In the genomic region with DNA sequence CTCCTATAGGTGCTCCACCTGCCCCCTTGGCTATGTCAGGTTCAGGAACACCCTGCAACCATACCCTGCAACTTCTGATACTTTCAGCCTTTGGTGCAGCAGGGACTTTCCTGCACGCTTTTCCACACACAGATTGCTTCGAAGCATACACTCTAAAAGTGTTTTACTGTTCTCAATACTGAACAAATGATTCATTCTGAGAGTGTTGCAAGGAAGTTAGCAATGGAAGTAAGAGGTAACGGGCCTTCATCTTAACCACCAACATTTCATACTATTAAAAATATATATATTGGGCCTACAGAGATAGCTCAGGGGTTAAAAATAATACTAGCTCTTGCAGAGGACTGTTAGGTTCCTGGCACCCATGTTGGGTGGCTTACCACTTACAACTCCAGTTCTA, we compare ENCODE assay signal across 16 mouse cellular contexts. TPM values are rescaled to one million over a fixed set of nuclear protein-coding genes. Genes with fewer than 3 reads are reported as not detected.
"Had no signal": no experiment of that assay in that cellular context is flagged by ENCODE, and none has a peak within 500 bp of the region (broad histone marks: within the 10 kb centered on the region; RNA-seq: fewer than 3 reads in every experiment).

No protein-coding gene starts in this region.

- DNase-seq: retina, postnatal 1 day; right cerebral cortex, adult 18-20 months; right cerebral cortex, postnatal 14 days; right cerebral cortex, postnatal 25 days; right cerebral cortex, postnatal 4 days; spleen, adult 18-20 months; thymus, adult 18-20 months; thymus, adult 2 months; thymus, postnatal 14 days; thymus, postnatal 25 days; thymus, postnatal 36 days; thymus, postnatal 4 days had no signal

- H3K4me3 ChIP-seq: neural tube, embryonic 15.5 days; stomach, embryonic 15.5 days had no signal

- H3K27ac ChIP-seq: neural tube, embryonic 15.5 days; stomach, embryonic 15.5 days; stomach, postnatal 0 days had no signal

- H3K4me2 ChIP-seq: neural tube, embryonic 15.5 days; stomach, embryonic 15.5 days had no signal

- H3K27me3 ChIP-seq: neural tube, embryonic 15.5 days; stomach, embryonic 15.5 days had no signal

- H3K4me1 ChIP-seq: neural tube, embryonic 15.5 days; stomach, embryonic 15.5 days had no signal

- H3K9ac ChIP-seq: neural tube, embryonic 15.5 days; stomach, embryonic 15.5 days had no signal

- H3K9me3 ChIP-seq: neural tube, embryonic 15.5 days; stomach, embryonic 15.5 days had no signal

RNA-seq across cellular contexts. Expression of a gene that starts 46.6 kb away (rescaled TPM):
- total RNA-seq: neutrophil, adult 5-6 weeks had no signal
